Mouse (Mus musculus): Measurements from ENCODE around the gene Gm20479. TPM values are rescaled to one million over a fixed set of nuclear protein-coding genes. Genes with fewer than 3 reads are reported as not detected.

The Gm20479 gene
- polyA plus RNA-seq, 1 experiment = not detected

DNA sequence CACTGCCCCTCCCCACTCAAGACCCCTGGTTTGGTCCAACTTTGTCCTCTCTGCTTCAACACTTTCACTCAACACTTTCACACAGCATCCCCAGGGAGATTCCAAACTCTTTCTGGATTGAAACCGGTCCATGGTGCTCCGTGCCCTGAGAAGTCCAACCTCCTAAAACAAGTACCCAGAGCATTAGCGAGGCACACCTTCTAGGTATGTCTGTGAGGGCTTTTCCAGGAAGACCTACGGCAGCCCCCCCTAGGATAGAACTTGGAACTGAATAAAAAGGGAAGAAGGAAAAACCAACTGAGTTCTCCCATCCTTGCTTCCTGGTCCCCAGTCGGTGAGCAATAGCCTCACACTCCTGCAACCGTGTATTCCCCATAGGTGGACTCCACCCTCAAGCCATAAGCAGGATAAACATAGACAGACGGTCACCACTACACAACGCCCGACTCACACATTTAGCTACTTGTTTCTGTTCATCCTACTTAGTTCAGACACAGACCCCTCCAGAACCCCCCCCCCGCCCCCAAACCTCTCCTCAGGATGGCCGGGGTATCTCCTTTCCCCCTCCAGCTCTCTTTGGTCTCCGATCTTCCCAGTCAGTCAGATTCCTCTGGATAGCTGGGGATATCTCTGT lies 45.5 kb downstream of the Gm20479 start:
- DNase-seq (ENCODE audit: low read depth) = no peak

DNA sequence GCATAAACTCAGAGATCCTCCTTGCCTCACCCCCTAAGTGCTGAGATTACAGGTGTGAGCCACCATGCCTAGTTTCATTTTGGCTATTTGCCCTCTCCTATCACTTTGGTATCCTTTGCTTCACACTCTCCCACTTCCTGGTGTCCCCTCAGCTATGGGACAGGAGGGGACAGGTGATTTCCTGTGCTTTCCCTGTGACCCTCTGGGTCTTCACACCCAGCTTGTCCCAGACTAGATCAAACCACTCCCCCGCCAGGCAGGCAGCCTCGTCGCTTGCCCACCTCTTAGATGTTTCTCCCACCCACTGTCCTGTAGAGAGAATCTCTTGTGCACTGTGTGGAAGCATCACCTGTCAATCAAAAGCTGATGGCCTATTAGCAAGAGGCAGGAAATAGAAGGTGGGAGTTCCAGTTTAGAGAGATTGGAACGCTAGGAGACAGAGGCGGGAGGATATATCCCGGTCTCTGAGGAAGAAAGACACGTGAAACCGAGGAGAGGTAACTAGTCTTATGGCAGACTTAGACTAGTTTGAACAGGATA lies 46.2 kb downstream of the Gm20479 start:
- no peak for DNase-seq (ENCODE audit: low read depth)

DNA sequence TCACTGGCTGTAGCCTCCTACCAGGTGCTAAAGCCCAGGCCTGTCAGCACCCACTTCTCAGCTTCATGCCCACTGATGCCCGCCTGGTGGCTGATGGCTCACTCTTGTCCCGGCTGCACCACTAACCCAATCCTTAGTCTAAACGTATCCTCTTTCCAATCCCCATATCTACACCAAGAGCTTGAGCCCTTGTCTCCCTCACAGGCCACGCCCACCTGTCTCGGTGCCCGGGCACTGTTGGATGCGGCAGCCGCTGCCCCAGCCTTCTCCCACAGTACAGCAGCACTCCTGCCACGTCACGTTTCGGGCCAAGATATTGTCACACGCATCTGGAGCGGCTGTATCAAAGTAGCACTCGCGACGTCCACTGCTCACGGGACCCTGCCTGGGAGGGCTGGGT lies 46.9 kb downstream of the Gm20479 start:
- no peak for DNase-seq (ENCODE audit: low read depth)

DNA sequence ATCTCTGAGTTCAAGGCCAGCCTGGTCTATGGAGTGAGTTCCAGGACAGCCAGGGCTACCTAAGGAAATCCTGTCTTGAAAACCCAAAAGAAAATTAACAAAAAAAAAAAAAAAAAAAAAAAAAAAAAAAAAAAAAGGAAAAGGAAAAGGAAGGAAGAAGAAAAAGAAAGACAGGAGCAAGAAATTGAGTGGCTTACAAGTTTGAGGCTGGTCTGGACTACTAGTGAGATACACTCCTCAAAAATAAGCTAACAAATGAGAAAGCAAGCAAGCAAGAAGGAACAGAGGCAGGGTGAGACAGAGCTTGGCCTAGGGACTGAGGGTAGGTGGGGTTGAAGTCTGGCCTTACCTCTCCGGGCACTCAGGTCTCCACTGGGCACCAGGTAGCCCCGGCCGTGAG lies 47.4 kb downstream of the Gm20479 start:
- DNase-seq (ENCODE audit: low read depth) = no peak

DNA sequence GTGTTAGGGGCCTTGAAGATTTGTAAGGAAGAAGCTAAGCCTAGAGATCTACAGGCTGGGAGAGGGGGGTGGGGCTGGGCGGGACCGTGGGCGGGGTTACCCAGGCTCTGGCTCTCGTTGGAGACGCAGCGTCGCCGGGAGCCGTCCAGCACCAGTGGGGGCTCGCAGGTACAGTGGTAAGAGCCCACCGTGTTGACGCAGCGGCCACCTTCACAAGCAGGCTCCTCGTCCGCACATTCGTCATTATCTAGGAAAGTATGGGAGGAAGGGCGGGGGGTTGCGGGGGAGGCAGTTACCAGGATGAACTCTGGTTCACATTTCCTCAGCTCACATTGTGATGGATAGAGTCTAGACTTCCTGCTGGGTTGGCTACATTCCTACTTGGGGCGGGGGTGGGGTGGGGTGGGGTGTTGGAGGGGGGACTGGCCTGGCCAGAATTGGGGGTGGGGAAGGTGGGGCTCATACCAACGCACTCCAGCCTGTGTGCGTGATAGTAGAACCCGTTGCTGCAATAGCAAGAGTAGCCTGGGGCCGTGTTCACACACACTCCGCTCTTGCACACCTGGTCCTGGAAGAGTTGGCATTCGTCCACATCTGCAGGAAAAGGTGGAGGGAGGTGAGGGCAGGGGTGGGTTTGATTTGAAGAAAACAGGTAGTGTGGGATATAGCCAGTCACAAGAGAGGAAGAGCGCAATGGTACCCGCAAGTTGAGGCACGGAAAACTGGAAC lies 48.2 kb downstream of the Gm20479 start:
- no peak for DNase-seq (ENCODE audit: low read depth)

DNA sequence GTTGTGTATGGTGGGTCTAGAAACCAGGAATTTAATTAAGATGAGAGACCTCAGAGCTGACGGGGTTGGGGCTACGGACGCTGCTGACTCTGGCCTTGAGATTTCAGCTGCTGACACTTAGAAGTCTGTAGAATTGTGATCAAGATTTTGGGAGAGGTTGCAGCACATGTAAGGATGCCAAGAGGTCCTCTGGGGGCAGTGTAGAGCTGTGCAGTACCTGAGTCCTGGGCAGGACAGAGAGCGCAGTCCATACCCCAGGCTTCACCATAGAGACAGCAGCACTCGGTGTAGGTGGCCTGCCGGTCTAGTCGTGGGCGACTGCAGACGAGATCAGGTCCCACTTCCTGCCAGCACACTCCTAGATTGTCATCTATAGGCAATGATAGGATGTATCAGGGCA lies 49.7 kb downstream of the Gm20479 start:
- DNase-seq (ENCODE audit: low read depth) = no peak

DNA sequence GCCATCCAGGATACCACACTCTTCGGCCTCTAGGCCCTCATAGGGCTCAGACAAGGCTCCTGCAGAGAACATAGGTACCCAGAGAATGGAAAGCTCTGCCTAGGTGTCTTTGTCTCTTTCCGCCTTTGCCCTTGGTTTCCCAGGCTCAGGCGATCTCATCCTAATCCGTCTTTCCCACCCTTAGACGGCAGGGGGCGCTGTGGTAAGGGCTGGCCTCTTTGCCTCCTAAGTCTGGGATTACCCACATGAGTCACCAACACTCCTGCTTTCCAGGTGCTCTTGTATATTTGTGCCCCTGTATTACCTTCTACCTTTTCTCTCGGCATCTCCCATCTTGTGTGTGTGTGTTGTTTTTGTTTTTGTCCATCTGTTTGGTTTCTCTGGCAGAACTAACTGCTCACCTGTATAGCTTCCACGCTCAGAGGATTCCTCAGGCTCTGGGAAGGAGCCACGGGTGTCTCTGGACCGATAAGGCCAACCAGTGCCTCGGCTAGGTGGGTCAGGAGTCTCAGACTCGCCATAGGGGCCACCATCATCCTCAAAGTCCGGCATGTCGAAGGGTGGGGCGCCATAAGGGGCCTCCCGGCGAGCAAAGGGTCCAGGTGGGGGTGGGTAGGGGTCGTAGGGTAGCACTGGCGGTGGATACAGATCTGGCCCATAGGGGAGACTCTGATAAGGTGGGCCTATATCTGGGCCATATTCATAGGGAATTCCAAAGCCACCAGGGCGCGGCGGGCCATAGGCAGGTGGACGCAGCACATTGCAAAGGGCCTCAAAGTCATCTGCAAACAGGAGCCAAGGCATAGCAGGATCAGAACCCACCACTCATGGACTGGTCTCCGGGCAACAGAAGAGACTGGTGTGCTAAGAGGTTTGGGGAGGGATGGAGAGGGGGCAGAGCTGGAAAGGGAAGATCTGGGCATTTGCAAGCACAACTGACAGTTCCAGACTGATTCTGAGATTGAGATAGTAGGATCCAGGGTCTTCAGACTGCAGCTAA lies 50.8 kb downstream of the Gm20479 start:
- no peak for DNase-seq (ENCODE audit: low read depth)

DNA sequence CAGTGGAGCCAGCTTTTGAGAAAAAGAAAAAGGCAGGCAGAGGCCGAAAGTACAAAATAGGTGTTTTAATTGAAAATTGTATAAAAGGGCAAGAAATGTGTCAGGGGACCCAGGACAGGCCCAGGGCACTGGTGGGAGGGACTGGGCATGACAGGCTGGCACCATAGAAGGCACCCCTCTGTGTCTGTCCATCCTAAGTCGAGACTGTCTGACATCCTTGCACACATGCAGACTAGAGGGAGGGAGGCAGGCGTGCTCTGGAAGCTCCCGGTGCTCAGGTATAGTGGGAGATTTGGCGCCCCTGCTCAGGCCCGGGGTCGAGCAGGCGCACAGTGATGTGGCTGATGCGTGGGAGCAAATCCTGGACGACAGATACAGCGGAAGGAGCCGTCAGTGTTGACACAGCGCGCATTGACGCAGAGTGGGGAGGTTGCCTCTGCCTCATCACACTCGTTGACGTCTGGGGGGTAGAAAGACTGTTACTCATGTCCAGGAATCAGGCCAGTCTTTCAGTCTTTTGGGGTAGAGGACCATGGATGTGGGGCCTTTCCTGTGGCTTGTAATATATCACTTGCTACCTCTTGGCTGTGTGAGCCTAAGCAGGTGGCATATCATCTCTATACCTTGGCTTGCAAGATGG lies 52.0 kb downstream of the Gm20479 start:
- DNase-seq (ENCODE audit: low read depth) = no peak

Other genes starting within 250 kb of the Gm20479 start
- gene Cyp2f2, start 237.5 kb downstream of the Gm20479 start, polyA plus RNA-seq (2012; rRNA removed) = 2.7 and 14.4 TPM in 2 replicates
- 0.05 TPM in 1 of 2 replicates, not detected in the other for gene Cyp2t4, start 203.7 kb downstream of the Gm20479 start, polyA plus RNA-seq (2012; rRNA removed)
- gene Egln2, start 190.6 kb downstream of the Gm20479 start, polyA plus RNA-seq (2012; rRNA removed) = 98.6 and 102 TPM in 2 replicates
- 87.7 and 96.0 TPM in 2 replicates for gene Rab4b, start 178.5 kb downstream of the Gm20479 start, polyA plus RNA-seq (2012; rRNA removed)
- gene Gm21983, start 176.3 kb downstream of the Gm20479 start, polyA plus RNA-seq (2012; rRNA removed) = 0.34 TPM in 1 of 2 replicates, not detected in the other
- 89.2 and 122 TPM in 2 replicates for gene Mia, start 176.3 kb downstream of the Gm20479 start, polyA plus RNA-seq (2012; rRNA removed)
- 15.6 and 18.2 TPM in 2 replicates for gene BC024978, start 161.6 kb downstream of the Gm20479 start, polyA plus RNA-seq (2012; rRNA removed)
- 141 and 161 TPM in 2 replicates for gene Snrpa, start 161.1 kb downstream of the Gm20479 start, polyA plus RNA-seq (2012; rRNA removed)
- 8.4 and 10.3 TPM in 2 replicates for gene Itpkc, start 128.8 kb downstream of the Gm20479 start, polyA plus RNA-seq (2012; rRNA removed)
- gene Coq8b, start 124.4 kb downstream of the Gm20479 start, polyA plus RNA-seq (2012; rRNA removed) = 51.5 and 55.4 TPM in 2 replicates
- 20.4 and 22.4 TPM in 2 replicates for gene Numbl, start 99.0 kb downstream of the Gm20479 start, polyA plus RNA-seq (2012; rRNA removed)
- 199 and 260 TPM in 2 replicates for gene Ltbp4, start 19.7 kb downstream of the Gm20479 start, polyA plus RNA-seq (2012; rRNA removed)
- gene Shkbp1, start 1.4 kb downstream of the Gm20479 start, polyA plus RNA-seq (2012; rRNA removed) = 50.8 and 57.4 TPM in 2 replicates
- gene Sptbn4, start 90.3 kb upstream of the Gm20479 start, polyA plus RNA-seq (2012; rRNA removed) = 0.23 and 0.32 TPM in 2 replicates
- 95.5 and 103 TPM in 2 replicates for gene Blvrb, start 90.6 kb upstream of the Gm20479 start, polyA plus RNA-seq (2012; rRNA removed)
- 9.6 and 10.0 TPM in 2 replicates for gene Sertad3, start 116.3 kb upstream of the Gm20479 start, polyA plus RNA-seq (2012; rRNA removed)
- gene Sertad1, start 129.5 kb upstream of the Gm20479 start, polyA plus RNA-seq (2012; rRNA removed) = 23.0 and 23.7 TPM in 2 replicates
- gene Prx, start 141.9 kb upstream of the Gm20479 start, polyA plus RNA-seq (2012; rRNA removed) = 2.0 TPM in 2 replicates
- 1.2 and 1.3 TPM in 2 replicates for gene Hipk4, start 165.8 kb upstream of the Gm20479 start, polyA plus RNA-seq (2012; rRNA removed)
- 159 and 188 TPM in 2 replicates for gene Pld3, start 195.8 kb upstream of the Gm20479 start, polyA plus RNA-seq (2012; rRNA removed)
- gene 2310022A10Rik, start 195.8 kb upstream of the Gm20479 start, polyA plus RNA-seq (2012; rRNA removed) = 17.0 and 17.7 TPM in 2 replicates
- 143 and 174 TPM in 2 replicates for gene Akt2, start 234.1 kb upstream of the Gm20479 start, polyA plus RNA-seq (2012; rRNA removed)

Data from gonadal fat pad, adult 2 months (tissue).